Mouse (Mus musculus): ENCODE results near the gene Btn1a1. TPM values are rescaled to one million over a fixed set of nuclear protein-coding genes. Genes with fewer than 3 reads are reported as not detected.

Gene Btn1a1
- total RNA-seq, 2 experiments from 2014 or later = not detected

DNA sequence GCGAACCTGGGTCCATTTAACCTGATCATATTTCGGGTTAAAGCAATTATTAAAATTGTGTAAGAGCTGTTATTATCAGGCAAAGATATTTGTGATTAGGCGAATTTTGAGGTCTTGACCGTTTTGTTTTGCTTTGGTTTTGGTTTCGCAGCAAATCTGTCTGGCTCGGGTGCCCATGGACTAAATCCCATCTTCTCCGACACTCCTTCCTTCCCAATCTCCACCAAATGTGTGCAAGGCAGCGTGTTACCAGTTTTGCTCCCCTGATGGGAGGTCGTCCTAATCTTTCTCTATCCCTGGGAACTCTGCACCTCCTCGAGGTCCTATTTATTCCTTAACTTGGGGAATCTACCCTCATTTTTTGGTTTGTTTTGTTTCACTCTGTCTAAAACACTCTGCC lies 20.5 kb downstream of the Btn1a1 start:
- peak overlapping the region; percentile 91 for H3K4me3 ChIP-seq
- TF ChIP-seq CTCF (conservative IDR thresholded peaks at IDR 0.05) = no peak

GRCm38 (mm10) chr13:23444451-23444850 lies 21.2 kb downstream of the Btn1a1 start:
- no peak for DNase-seq (ENCODE audit: low spot score in 2 of 2)
- Histone ChIP-seq H3K4me3 (peak overlapping the region; percentile 91), H3K27ac (peak overlapping the region; percentile 96)
- TF ChIP-seq CTCF (conservative IDR thresholded peaks at IDR 0.05) = no peak

More for the DNA sequence above, 20.5 kb downstream of the Btn1a1 start:
- DNase-seq (ENCODE audit: low spot score in 2 of 2) = no peak
- peak overlapping the region; percentile 96 for H3K27ac ChIP-seq

DNA sequence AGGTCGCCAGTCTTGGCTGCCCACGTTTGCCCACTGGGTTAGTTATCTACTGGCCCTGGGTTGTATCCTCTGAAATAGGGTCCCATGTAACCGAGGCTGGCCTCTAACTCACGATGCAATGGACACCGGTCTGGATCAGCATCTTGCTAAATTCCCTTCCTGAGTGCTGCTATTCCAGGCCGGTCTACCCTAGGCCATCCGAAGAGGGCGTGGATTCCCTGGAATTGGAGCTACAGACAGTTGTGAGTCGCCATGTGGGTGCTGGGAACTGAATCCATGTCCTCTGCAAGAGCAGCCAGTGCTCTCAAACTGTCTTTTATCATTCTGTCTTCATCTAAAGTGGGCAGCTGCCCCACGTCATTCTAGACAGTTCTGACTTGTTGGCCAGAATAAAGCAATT lies 25.8 kb downstream of the Btn1a1 start:
- no peak for DNase-seq (ENCODE audit: low spot score in 2 of 2)
- Histone ChIP-seq H3K4me3 (no peak overlapping the region), H3K27ac (no peak overlapping the region)
- TF ChIP-seq CTCF (conservative IDR thresholded peaks at IDR 0.05) = no peak

GRCm38 (mm10) chr13:23438521-23438920 lies 27.2 kb downstream of the Btn1a1 start:
- H3K4me3 ChIP-seq = peak overlapping the region; percentile 67
- peak overlapping the region; percentile 80 for H3K27ac ChIP-seq
- DNase-seq (ENCODE audit: low spot score in 2 of 2) = peak in 1 of 2 experiments; percentile 65
- TF ChIP-seq CTCF (conservative IDR thresholded peaks at IDR 0.05) = no peak

DNA sequence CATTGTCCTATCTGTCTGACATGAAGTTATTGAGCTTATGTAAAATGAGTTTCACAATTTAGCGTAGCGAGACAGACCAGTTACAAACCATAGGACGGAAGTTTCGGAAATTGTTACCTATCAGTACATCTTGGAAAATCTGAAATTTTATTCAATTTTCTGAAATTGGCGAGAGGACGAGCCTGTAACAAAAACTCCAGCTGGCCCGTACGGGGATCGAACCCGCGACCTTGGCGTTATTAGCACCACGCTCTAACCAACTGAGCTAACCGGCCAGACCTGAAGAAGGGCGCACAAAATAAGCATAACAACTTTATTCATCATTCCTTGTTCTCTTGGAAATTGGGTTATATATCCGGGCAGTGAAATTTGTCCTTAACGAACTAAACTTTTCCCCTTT lies 27.8 kb downstream of the Btn1a1 start:
- peak; percentile 92 to 94 for DNase-seq (ENCODE audit: low spot score in 2 of 2)
- TF ChIP-seq CTCF (conservative IDR thresholded peaks at IDR 0.05) = no peak
- H3K4me3 ChIP-seq = peak overlapping the region; percentile 67
- peak overlapping the region; percentile 80 for H3K27ac ChIP-seq

- peak overlapping the region; percentile 67 for H3K4me3 ChIP-seq
- peak in 1 of 2 experiments; percentile 55 for DNase-seq (ENCODE audit: low spot score in 2 of 2)
- TF ChIP-seq CTCF (conservative IDR thresholded peaks at IDR 0.05) = no peak
- peak overlapping the region; percentile 76 for H3K27ac ChIP-seq
Measured at GRCm38 (mm10) chr13:23436861-23437822, 28.6 kb downstream of the Btn1a1 start.

GRCm38 (mm10) chr13:23436231-23436661 lies 29.5 kb downstream of the Btn1a1 start:
- no peak for TF ChIP-seq CTCF (conservative IDR thresholded peaks at IDR 0.05)
- H3K4me3 ChIP-seq = peak overlapping the region; percentile 56
- H3K27ac ChIP-seq = no peak overlapping the region
- peak in 1 of 2 experiments; percentile 67 for DNase-seq (ENCODE audit: low spot score in 2 of 2)

DNA sequence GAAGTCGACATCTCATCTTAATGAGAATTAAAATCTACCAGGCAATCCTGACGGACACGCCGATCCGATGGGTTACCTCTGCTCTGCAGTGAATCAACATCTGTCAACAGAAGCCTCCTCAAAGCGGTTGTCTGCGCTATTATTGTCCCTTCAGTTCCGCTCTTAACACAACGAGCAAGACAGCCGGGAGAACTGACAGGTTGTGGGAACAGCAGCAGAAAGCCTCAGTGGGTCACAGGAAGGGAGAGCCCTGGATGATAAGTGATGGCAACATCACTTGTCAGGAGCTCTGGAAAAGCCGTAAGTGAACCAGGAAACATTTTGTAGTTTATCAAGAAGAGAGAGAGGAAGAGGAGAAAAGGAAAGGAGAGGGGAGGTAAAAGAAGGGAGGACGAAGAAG lies 30.0 kb downstream of the Btn1a1 start:
- no peak overlapping the region for H3K27ac ChIP-seq

DNA sequence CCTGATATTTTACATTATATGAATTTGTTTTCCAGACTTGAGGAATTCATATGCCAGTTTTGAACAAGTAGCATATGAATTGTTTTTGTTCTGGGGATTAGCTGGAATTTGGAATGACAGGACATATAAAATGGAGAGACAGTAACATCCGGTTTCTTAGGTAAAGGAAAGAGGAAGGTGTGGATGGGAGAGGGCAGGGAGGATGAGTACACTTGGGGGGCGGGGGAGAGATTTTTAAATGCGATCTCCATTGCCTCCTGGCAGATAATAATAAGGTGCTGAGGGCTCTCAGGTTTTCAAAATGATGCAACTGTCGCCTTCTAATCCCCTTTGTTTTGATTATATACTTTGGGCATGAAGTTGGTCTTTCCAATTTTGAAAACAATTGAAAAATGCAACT lies 30.5 kb downstream of the Btn1a1 start:
- no peak for DNase-seq (ENCODE audit: low spot score in 2 of 2)
- TF ChIP-seq CTCF (conservative IDR thresholded peaks at IDR 0.05) = no peak
- no peak overlapping the region for H3K27ac ChIP-seq
- H3K4me3 ChIP-seq = peak overlapping the region; percentile 56

More for the DNA sequence above, 30.0 kb downstream of the Btn1a1 start:
- no peak for TF ChIP-seq CTCF (conservative IDR thresholded peaks at IDR 0.05)
- peak overlapping the region; percentile 56 for H3K4me3 ChIP-seq
- DNase-seq (ENCODE audit: low spot score in 2 of 2) = no peak

DNA sequence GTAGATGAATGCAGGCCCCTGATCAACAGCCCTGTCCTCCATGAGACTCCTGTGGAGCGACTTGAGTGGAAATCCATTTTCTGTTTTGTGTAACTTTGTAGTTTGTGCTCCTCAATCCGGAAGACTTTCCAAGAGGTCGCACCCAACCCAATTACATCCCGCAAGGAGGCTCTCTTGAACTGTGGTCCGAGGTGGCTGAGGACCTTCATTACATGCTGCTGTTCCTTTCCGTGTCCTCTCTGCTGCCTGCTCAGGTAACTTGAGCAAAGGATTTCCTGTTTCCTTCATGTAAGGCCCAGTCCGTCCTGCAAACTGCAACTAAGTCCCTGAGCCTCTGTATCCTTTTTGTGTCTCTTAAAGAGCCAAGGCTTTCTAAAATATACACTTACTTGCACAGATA lies 31.3 kb downstream of the Btn1a1 start:
- no peak overlapping the region for H3K27ac ChIP-seq
- DNase-seq (ENCODE audit: low spot score in 2 of 2) = no peak
- H3K4me3 ChIP-seq = no peak overlapping the region
- TF ChIP-seq CTCF (conservative IDR thresholded peaks at IDR 0.05) = no peak

DNA sequence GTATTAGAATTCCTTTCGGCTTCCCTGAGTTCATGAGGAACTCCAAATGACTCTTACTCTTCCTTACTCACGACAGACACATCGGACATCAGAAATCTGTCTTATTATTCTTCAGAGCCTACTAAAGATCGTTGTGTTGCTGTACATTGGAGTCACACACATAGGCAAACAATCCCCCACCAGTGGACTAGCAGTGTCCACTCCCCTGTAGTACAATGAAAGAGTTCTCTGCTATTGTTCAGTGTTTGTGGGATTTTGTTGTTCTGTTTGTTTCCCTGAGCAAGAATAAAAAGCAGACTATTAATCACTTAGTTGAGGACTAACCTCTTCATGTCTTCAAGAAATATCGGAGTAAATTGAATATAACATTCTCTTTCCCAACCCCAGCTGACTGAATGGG lies 31.9 kb downstream of the Btn1a1 start:
- no peak for TF ChIP-seq CTCF (conservative IDR thresholded peaks at IDR 0.05)
- DNase-seq (ENCODE audit: low spot score in 2 of 2) = no peak
- no peak overlapping the region for H3K4me3 ChIP-seq
- no peak overlapping the region; the same call in 1 of the 2 replicates for H3K27ac ChIP-seq

- TF ChIP-seq CTCF (conservative IDR thresholded peaks at IDR 0.05) = no peak
- Histone ChIP-seq H3K4me3 (peak overlapping the region; percentile 77), H3K27ac (no peak overlapping the region; the same call in 1 of the 2 replicates)
Measured at GRCm38 (mm10) chr13:23433206-23433605, 32.5 kb downstream of the Btn1a1 start.

DNA sequence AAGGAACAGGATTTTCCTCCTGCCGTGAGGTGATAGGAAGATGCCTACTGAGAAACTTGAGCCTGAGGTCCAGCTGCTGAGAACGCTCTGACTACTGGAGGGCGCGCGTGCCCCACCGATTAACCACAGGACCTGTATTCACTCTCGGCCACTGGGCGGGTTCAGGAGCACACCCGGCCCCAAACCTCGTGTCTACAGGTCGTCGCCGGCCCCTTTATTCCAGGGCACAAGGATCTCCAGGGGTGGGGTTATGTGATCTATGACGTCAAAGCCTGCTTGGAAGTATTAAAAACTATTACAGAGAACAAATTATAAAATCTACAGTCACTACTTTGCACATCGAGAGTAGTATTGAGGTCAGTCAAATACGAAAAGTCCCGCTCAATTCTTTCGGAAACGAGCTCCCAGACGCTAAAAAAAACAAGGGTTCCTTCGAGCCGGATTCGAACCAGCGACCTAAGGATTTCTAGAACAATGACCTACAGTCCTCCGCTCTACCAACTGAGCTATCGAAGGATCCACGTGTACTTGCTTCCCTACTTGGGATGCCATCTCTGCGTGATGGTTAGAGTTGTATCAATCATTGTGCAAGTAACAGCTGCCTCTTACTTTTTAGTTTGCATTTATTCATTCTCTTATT lies 33.0 kb downstream of the Btn1a1 start:
- peak; percentile 94 to 98 for DNase-seq (ENCODE audit: low spot score in 2 of 2)
- peak; percentile 85 for TF ChIP-seq CTCF (conservative IDR thresholded peaks at IDR 0.05)
- peak overlapping the region; percentile 77 for H3K4me3 ChIP-seq
- H3K27ac ChIP-seq = peak overlapping the region; percentile 83; the same call in 1 of the 2 replicates

More at GRCm38 (mm10) chr13:23433206-23433605, 32.5 kb downstream of the Btn1a1 start:
- no peak for DNase-seq (ENCODE audit: low spot score in 2 of 2)
